Comparison of ENCODE assay signal across 13 mouse cellular contexts in genomic region chr1:168662755-168663284, GRCm38 (mm10).
DNase-seq lines count a peak whose midpoint lies in the region; ATAC-seq and TF ChIP-seq lines count a peak whose summit lies in the region.
"Had no signal": no experiment of that assay in that cellular context is flagged by ENCODE, and none has a peak within 500 bp of the region (broad histone marks: within the 10 kb centered on the region; RNA-seq: fewer than 3 reads in every experiment).

No protein-coding gene starts in this region.

- no peak overlapping the region for H3K9ac ChIP-seq in lung, embryonic 14.5 days
- peak overlapping the region; percentile 4; the same call in 1 of the 2 replicates for H3K9ac ChIP-seq in hindbrain, embryonic 13.5 days
- no peak overlapping the region; the same call in 1 of the 2 replicates for H3K9ac ChIP-seq in neural tube, embryonic 14.5 days (replicated peaks; ENCODE audit: low read depth, low read length)
- H3K9ac ChIP-seq: embryonic facial prominence, embryonic 12.5 days; heart, embryonic 15.5 days had no signal

- no peak overlapping the region for H3K27ac ChIP-seq in lung, embryonic 14.5 days (ENCODE audit: low read depth)
- H3K27ac ChIP-seq in embryonic facial prominence, embryonic 10.5 days (replicated peaks), result no peak overlapping the region
- H3K27ac ChIP-seq in hindbrain, embryonic 13.5 days, result peak overlapping the region; percentile 79
- H3K27ac ChIP-seq in neural tube, embryonic 14.5 days (ENCODE audit: low read depth, low read length), result 0 out of 2 replicates have a peak overlapping the region, but pooled peaks have one; percentile 34
- H3K27ac ChIP-seq: embryonic facial prominence, embryonic 12.5 days; heart, embryonic 15.5 days had no signal

- H3K9me3 ChIP-seq in lung, embryonic 14.5 days (ENCODE audit: low read depth, low read length), result no peaks in the 10 kb centered on the region
- no peaks in the 10 kb centered on the region for H3K9me3 ChIP-seq in embryonic facial prominence, embryonic 10.5 days
- H3K9me3 ChIP-seq in hindbrain, embryonic 13.5 days, result no peaks in the 10 kb centered on the region
- H3K9me3 ChIP-seq in neural tube, embryonic 14.5 days (ENCODE audit: control insufficient read depth, low read length), result no peaks in the 10 kb centered on the region
- H3K9me3 ChIP-seq: embryonic facial prominence, embryonic 12.5 days; heart, embryonic 15.5 days had no signal

- no peaks in the 10 kb centered on the region for H3K4me1 ChIP-seq in lung, embryonic 14.5 days (ENCODE audit: insufficient read depth)
- peaks cover 6% of the 10 kb centered on the region; the same call in 1 of the 2 replicates for H3K4me1 ChIP-seq in embryonic facial prominence, embryonic 10.5 days
- peaks cover 12% of the 10 kb centered on the region for H3K4me1 ChIP-seq in hindbrain, embryonic 13.5 days (replicated peaks)
- peaks cover 6% of the 10 kb centered on the region; the same call in 1 of the 2 replicates for H3K4me1 ChIP-seq in neural tube, embryonic 14.5 days (ENCODE audit: control insufficient read depth, insufficient read depth, low read length)
- H3K4me1 ChIP-seq: embryonic facial prominence, embryonic 12.5 days; heart, embryonic 15.5 days had no signal

- WGBS in lung, embryonic 14.5 days, result 30% methylated on average over 11 of the region's 11 CpGs
- WGBS in embryonic facial prominence, embryonic 10.5 days, result 51% methylated on average over 11 of the region's 11 CpGs
- 24% methylated on average over 11 of the region's 11 CpGs for WGBS in hindbrain, embryonic 13.5 days
- 22% methylated on average over 11 of the region's 11 CpGs for WGBS in neural tube, embryonic 14.5 days

- H3K4me3 ChIP-seq in lung, embryonic 14.5 days (ENCODE audit: low read depth, low read length), result no peak overlapping the region
- no peak overlapping the region for H3K4me3 ChIP-seq in embryonic facial prominence, embryonic 10.5 days
- H3K4me3 ChIP-seq in hindbrain, embryonic 13.5 days, result no peak overlapping the region
- no peak overlapping the region for H3K4me3 ChIP-seq in neural tube, embryonic 14.5 days (ENCODE audit: low read depth, low read length)
- H3K4me3 ChIP-seq: embryonic facial prominence, embryonic 12.5 days; heart, embryonic 15.5 days had no signal

- DNase-seq in lung, embryonic 14.5 days, result peak; percentile 75
- DNase-seq in lung, adult 18-20 months, result no peak
- DNase-seq in embryonic facial prominence, embryonic 10.5 days (ENCODE audit: low spot score), result peak; percentile 12
- no peak for DNase-seq in adrenal gland, postnatal 14 days
- no peak for DNase-seq in layer of hippocampus, adult 9-11 months
- DNase-seq in spleen, postnatal 14 days (ENCODE audit: low spot score in 2 of 2), result no peak
- DNase-seq: kidney, postnatal 10 days; thymus, adult 18-20 months had no signal

- peak; percentile 41; the same call in 1 of the 2 replicates for ATAC-seq in lung, embryonic 14.5 days (ENCODE audit: insufficient read depth)
- ATAC-seq in hindbrain, embryonic 13.5 days (ENCODE audit: low FRiP score), result peak; percentile 72
- peak; percentile 72; the same call in 1 of the 2 replicates for ATAC-seq in neural tube, embryonic 14.5 days (ENCODE audit: low read depth)

- H3K4me2 ChIP-seq in lung, embryonic 14.5 days, result no peak overlapping the region
- peak overlapping the region; percentile 20 for H3K4me2 ChIP-seq in hindbrain, embryonic 13.5 days
- 0 out of 2 replicates have a peak overlapping the region, but pooled peaks have one; percentile 0 for H3K4me2 ChIP-seq in neural tube, embryonic 14.5 days (ENCODE audit: low read depth, low read length)
- H3K4me2 ChIP-seq: embryonic facial prominence, embryonic 12.5 days; heart, embryonic 15.5 days had no signal

- peak; percentile 60 for TF ChIP-seq CTCF in lung, embryonic 14.5 days (IDR thresholded peaks at IDR 0.05; ENCODE audit: low read depth)

- H3K36me3 ChIP-seq in lung, embryonic 14.5 days (ENCODE audit: insufficient read depth), result no peaks in the 10 kb centered on the region
- no peaks in the 10 kb centered on the region for H3K36me3 ChIP-seq in embryonic facial prominence, embryonic 10.5 days (replicated peaks)
- H3K36me3 ChIP-seq in hindbrain, embryonic 13.5 days, result no peaks in the 10 kb centered on the region
- H3K36me3 ChIP-seq in neural tube, embryonic 14.5 days (ENCODE audit: control insufficient read depth, insufficient read depth, low read length), result no peaks in the 10 kb centered on the region
- H3K36me3 ChIP-seq: embryonic facial prominence, embryonic 12.5 days; heart, embryonic 15.5 days had no signal

- H3K27me3 ChIP-seq in lung, embryonic 14.5 days (ENCODE audit: insufficient read depth, low read length), result no peaks in the 10 kb centered on the region
- no peaks in the 10 kb centered on the region for H3K27me3 ChIP-seq in embryonic facial prominence, embryonic 10.5 days (replicated peaks; ENCODE audit: low read depth, poor library complexity, severe bottlenecking)
- no peaks in the 10 kb centered on the region for H3K27me3 ChIP-seq in hindbrain, embryonic 13.5 days
- H3K27me3 ChIP-seq in neural tube, embryonic 14.5 days (ENCODE audit: control insufficient read depth, insufficient read depth, low read length), result no peaks in the 10 kb centered on the region
- H3K27me3 ChIP-seq: CH12.LX; embryonic facial prominence, embryonic 12.5 days; heart, embryonic 15.5 days had no signal

Comparison
In these comparisons a context has a peak if more than half of its experiments do, and no peak if none do; other contexts are left out.
1. DNase-seq: peak in lung, embryonic 14.5 days (single experiment) and embryonic facial prominence, embryonic 10.5 days (single experiment); none in lung, adult 18-20 months (0 of 2), adrenal gland, postnatal 14 days (single experiment), layer of hippocampus, adult 9-11 months (single experiment) and spleen, postnatal 14 days (0 of 2).
2. H3K27ac ChIP-seq: peak in hindbrain, embryonic 13.5 days (single experiment) and neural tube, embryonic 14.5 days (single experiment); none in lung, embryonic 14.5 days (single experiment) and embryonic facial prominence, embryonic 10.5 days (single experiment).
3. Peak in every context shown above with its lines, with median percentiles within 50 percentile points of each other: ATAC-seq.